Mouse (Mus musculus) urinary bladder, postnatal 14 days (tissue): Measurements from ENCODE around the gene Psg17.
"Not testable (repeated sequence)": the region's sequence is repeated elsewhere in the genome, so short reads cannot be mapped to it uniquely, and the experiment has no call there.

Experiments
- DNase-seq: peaks from one replicate; pipeline ENCODE4 v3.0.0; 2021; ENCODE audit warnings: low spot score

The Psg17 gene

GRCm38 (mm10) chr7:18821507-18821906, at the start of gene Psg17:
Gene Psg17, minus strand, starts transcription at chr7:18821607.
- DNase-seq, result no peak

GRCm38 (mm10) chr7:18871031-18871430, 49.6 kb upstream of the Psg17 start, which contains the start of gene Pglyrp1:
Gene Pglyrp1, plus strand, starts transcription at chr7:18871331.
- not testable (repeated sequence) for DNase-seq

DNA sequence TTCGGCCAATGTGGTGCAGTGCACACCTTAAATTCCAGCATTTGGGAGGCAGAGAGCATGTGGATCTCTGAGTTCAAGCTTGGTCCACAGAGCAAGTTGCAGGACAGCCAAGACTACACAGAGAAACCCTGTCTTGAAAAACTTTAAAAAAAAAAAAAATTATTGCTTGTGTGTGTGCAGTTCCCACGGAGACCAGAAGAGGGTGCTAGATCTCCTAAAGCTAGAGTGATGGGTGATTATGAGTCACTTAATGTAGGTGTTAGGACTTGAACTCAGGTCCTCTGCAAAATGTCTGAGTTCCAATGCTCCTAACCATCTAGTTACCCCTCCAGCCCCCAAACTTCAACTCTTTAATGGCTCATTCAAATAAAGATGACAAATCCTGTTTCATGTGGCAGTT, 47.1 kb upstream of the Psg17 start:
- no peak for DNase-seq

DNA sequence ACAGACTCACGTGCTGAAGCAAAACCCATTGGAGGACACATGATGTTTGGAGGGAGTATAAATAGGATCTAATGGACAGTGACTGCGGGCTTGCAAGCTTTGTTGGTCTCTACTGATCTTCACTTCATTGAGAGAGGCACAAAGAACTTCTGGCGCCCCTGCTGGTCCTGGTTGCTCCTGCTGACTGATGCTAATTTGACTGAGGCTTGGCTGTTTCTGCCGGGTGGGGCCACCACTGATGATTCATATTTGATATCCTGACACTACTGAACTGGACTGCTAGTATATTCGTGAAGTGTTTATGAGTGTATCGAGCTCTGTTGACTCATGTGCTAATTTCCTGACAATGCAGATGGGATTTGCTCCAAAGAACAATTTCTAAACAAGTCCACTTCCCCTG, 41.4 kb upstream of the Psg17 start:
- peak; percentile 25 for DNase-seq

GRCm38 (mm10) chr7:18858310-18858916, 37.0 kb upstream of the Psg17 start:
- DNase-seq, result peak; percentile 29

DNA sequence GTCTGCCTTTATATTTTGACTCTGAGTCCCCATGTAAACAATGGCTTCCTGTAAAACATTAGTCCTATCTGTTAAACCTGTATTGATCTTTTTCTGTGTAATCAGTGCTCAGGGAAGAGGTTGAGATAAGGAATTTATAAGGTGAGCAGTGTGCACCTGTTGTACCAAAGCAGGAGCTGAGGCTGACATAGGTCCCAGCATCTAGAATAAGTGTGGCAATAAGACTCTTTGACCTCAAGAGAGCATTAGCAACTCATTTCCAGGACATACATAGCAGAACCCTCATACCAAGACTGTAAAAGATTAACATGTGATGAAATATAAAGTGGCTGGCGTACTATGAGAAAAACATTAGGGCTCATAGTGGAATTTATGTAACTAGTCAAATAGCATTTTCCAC, 27.0 kb upstream of the Psg17 start:
- no peak for DNase-seq

GRCm38 (mm10) chr7:18844811-18845210, 23.4 kb upstream of the Psg17 start:
- peak; percentile 22 for DNase-seq

GRCm38 (mm10) chr7:18841174-18841567, 19.8 kb upstream of the Psg17 start:
- no peak for DNase-seq

DNA sequence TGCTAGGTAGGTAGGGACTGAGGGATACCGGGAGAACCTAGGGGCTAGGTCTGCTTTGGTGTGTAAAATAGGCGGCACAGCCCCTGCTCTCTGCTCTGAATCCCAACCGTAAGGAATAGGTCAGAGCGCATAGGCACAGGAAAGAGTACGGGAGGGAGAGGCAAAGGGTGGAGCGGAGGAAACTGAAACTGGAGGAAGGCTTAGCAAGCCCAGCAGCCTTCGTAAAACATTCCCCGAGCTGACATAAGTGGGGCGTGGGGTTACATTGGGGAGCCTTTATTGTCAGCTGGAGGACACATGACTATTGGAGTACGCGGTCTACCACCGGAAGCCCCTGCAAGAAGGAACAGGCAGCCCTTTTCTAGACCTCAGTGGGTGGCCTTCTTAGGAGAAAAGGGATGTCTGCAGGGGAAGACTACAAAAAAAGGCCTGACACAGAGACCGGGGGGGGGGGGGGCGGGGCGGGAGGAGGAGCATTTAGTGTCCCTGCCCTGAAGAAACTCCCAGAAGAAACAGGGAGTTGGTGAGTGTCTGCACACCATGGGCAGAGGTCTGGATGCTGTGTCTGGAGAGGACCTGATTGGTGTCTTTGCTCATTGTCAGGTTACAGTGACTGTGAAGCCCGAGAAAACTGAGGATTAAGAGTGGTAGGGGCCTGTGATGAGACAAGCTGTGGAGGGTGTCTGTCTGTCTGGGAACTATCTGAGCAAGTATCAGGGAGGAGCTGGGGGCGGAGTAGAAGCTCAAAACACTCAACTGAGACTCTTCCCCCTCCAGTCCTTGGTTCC, 19.2 kb upstream of the Psg17 start:
- DNase-seq, result peak; percentile 63

DNA sequence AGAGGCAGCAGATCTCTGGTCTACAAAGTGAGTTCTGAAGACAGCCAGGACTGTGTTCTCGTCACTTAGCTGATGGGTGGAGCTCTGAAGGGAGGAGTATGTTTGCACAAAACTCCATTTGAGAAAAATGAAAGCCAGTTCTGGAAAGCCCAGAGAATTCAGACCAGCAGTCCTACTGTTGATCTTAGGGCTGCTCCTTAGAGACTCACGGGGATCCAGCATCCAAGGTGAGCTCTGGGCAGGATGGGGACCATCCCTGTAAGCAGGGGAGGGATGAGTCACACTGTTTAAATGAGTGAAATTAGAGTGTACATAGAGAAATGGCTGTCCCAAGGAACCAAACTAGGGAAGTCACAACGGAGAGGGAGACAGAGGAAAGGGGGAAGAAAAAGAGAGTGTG, 18.5 kb upstream of the Psg17 start, which contains the start of gene Mill2:
Mill2 (plus strand) TSS at position 102 of the 400 bp plus-strand sequence.
- peak; percentile 26 for DNase-seq

- DNase-seq, result no peak
Observed at GRCm38 (mm10) chr7:18832298-18832697, 10.9 kb upstream of the Psg17 start.

GRCm38 (mm10) chr7:18829545-18829944, 8.1 kb upstream of the Psg17 start:
- no peak for DNase-seq

DNA sequence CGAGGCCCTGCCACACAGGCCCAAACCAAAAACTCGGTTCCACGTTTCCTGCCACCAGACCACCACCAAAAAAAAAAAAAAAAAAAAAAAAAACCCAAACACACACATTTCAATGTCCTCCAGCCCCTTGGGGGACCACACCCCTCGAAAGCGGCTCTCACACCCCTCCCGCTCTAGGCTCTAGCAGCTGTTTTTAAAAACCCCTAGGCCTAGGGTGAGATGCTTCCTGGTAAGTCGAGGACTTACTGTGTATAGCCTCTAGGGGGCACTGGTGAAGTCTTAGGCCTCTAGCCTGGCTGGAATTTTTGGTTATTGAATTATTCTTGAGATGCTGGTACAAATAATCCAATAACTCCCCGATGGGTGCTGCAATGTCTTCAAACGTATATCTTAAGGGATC, 7.2 kb upstream of the Psg17 start:
- peak; percentile 13 for DNase-seq

GRCm38 (mm10) chr7:18827792-18828546, 6.6 kb upstream of the Psg17 start:
- DNase-seq, result no peak

DNA sequence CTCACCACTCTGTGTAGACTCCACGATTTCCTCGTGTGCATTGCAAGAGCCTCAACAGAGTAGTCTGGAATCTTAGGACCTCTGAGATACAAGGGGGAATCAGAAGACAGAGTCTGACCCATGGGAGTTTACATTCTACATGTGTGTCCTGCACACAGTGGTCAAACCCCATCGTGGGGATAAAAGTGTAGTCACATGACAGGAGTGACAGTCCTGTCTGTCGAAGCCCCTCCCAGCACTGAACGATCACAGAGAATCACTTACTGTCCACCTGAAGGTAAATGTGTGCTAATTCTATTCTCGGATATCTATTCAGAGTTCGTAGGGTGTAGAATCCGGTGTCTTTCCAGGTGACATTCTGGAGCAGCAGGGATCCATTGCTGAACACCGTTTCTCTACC, 3.1 kb downstream of the Psg17 start:
- no peak for DNase-seq

DNA sequence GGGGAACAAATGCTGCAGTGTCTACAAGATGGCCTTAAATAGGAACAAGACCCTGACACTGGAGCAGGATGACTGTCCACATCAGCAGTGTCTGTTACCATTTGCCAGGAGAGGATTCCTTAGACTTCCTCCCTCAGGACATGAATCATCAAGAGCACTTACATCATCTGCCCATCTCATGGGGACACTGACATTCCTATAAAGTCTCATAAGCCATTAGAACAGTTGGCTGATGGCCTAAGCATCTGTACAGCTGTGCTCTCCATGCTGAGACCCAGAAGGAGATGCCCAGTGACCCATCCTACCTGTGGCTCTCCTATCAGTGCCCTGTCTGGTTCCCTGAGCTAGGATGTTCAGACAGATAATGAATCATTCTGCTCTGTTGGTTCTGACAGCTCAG, 17.9 kb downstream of the Psg17 start:
- no peak for DNase-seq

- no peak for DNase-seq
Observed at GRCm38 (mm10) chr7:18799129-18799528, 22.3 kb downstream of the Psg17 start.

- no peak for DNase-seq
Observed at GRCm38 (mm10) chr7:18798420-18798819, 23.0 kb downstream of the Psg17 start, which contains the start of gene Psg19. Gene Psg19, minus strand, starts transcription at chr7:18798520.

DNA sequence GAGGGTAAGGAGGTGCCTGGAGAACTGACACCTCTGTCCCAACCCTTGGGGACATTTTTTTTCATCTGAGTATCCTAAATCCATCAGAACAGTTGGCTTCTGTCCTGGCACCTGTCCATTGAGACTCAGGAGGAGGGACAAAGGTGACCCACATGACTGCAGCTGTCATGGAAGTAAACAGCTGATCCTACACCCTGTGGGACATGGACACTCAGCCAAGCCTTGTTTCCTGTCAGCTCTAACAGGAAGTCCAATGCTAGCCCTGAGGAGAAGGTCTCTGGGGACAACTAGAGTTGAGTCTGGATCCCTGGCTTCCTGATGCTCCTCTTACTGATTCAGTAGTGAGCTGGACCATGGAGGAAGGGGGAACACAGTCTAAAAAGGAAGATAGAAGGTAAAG, 30.7 kb downstream of the Psg17 start:
- DNase-seq, result not testable (repeated sequence)

- not testable (repeated sequence) for DNase-seq
Observed at GRCm38 (mm10) chr7:18781301-18781700, 40.1 kb downstream of the Psg17 start.

DNA sequence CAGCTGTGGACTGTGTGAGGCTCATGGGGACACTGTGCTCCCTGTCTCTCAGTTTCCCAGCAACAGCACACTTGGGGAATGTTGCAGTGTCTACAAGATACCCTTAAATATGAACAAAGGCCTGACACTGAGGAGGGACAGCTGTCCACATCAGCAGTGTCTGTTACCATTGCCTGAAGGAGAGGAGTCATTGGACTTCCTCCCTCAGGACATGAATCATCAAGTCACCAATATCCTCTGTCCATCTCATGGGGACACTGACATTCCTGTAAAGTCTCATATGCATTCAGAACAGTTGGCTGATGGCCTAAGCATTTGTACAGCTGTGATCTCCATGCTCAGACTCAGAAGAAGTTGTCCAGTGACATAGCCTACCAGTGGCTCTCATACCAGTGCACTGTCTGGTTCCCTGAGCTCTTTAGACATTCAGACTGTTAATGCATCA, 42.0 kb downstream of the Psg17 start:
- DNase-seq, result no peak
